ENCODE assay signal across 7 mouse cellular contexts in the genomic region with DNA sequence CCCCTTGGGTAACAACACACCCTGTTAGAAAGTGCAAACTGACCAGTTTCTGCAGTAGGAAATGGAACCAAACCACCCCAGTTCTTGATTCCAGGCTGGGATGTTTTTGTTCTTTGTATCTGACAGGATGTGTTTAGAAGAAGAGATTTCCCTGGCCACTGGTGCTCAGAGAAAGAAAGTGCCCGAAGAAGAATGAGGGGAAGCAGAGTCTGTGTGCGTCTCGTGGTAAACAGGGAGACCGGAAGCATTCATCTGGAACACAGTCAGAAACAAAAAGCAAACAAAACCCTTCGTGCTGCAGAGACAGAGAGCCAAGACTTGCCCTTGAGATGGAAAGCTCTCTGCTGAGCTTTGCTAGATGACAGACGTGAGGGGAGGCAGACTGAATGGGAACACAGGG. TPM values are rescaled to one million over a fixed set of nuclear protein-coding genes. Genes with fewer than 3 reads are reported as not detected.
DNase-seq lines count a peak whose midpoint lies in the region; ATAC-seq lines count a peak whose summit lies in the region.

No protein-coding gene starts in this region.

- no peaks in the 10 kb centered on the region for H3K9me3 ChIP-seq in midbrain, embryonic 16.5 days (replicated peaks; ENCODE audit: control insufficient read depth, low read length, poor library complexity, severe bottlenecking)
- H3K9me3 ChIP-seq in midbrain, embryonic 11.5 days (ENCODE audit: control insufficient read depth, low read length): no peaks in the 10 kb centered on the region
- no peaks in the 10 kb centered on the region for H3K9me3 ChIP-seq in heart, embryonic 11.5 days (replicated peaks; ENCODE audit: control insufficient read depth, low read length)

- H3K9ac ChIP-seq in midbrain, embryonic 16.5 days (ENCODE audit: low read depth, low read length): no peak overlapping the region
- no peak overlapping the region for H3K9ac ChIP-seq in midbrain, embryonic 11.5 days (ENCODE audit: low read length)
- H3K9ac ChIP-seq in heart, embryonic 11.5 days (ENCODE audit: low read depth, low read length): no peak overlapping the region

- H3K4me1 ChIP-seq in midbrain, embryonic 16.5 days (ENCODE audit: control insufficient read depth, insufficient read depth, low read length): no peaks in the 10 kb centered on the region
- H3K4me1 ChIP-seq in midbrain, embryonic 11.5 days (ENCODE audit: control insufficient read depth, insufficient read depth, low read length): no peaks in the 10 kb centered on the region
- H3K4me1 ChIP-seq in heart, embryonic 11.5 days (ENCODE audit: control insufficient read depth, insufficient read depth, low read length): no peaks in the 10 kb centered on the region

- no peak overlapping the region for H3K4me2 ChIP-seq in midbrain, embryonic 16.5 days (ENCODE audit: low read length)
- H3K4me2 ChIP-seq in midbrain, embryonic 11.5 days: no peak overlapping the region
- no peak overlapping the region for H3K4me2 ChIP-seq in heart, embryonic 11.5 days

- DNase-seq in midbrain, embryonic 11.5 days (ENCODE audit: low spot score, missing footprints): no peak
- DNase-seq in kidney, adult 8-10 months: peak; percentile 61 to 72
- DNase-seq in lung, postnatal 36 days: peak; percentile 88
- no peak for DNase-seq in left cerebral cortex, adult 11 months (ENCODE audit: low spot score)
- DNase-seq in MN1 (ENCODE audit: low spot score): no peak

- 0 out of 2 replicates have a peak overlapping the region, but pooled peaks have one; percentile 38 for H3K27ac ChIP-seq in midbrain, embryonic 16.5 days (ENCODE audit: low read length)
- H3K27ac ChIP-seq in midbrain, embryonic 11.5 days (ENCODE audit: low read depth, low read length): no peak overlapping the region
- peak overlapping the region; percentile 63 for H3K27ac ChIP-seq in heart, embryonic 11.5 days (ENCODE audit: low read depth, low read length)

- 29% methylated on average over 6 of the region's 6 CpGs for WGBS in midbrain, embryonic 16.5 days
- WGBS in midbrain, embryonic 11.5 days: 43% methylated on average over 6 of the region's 6 CpGs
- WGBS in heart, embryonic 11.5 days (ENCODE audit: insufficient replicate concordance): 39% methylated on average over 6 of the region's 6 CpGs

- no peaks in the 10 kb centered on the region for H3K27me3 ChIP-seq in midbrain, embryonic 16.5 days (ENCODE audit: control insufficient read depth, insufficient read depth, low read depth, low read length)
- no peaks in the 10 kb centered on the region for H3K27me3 ChIP-seq in midbrain, embryonic 11.5 days (ENCODE audit: control insufficient read depth, insufficient read depth, low read length)
- no peaks in the 10 kb centered on the region for H3K27me3 ChIP-seq in heart, embryonic 11.5 days (ENCODE audit: control insufficient read depth, insufficient read depth, low read length)

- ATAC-seq in midbrain, embryonic 16.5 days: no peak
- ATAC-seq in midbrain, embryonic 11.5 days (ENCODE audit: low FRiP score): no peak
- no peak for ATAC-seq in heart, embryonic 11.5 days (replicated peaks; ENCODE audit: insufficient number of reproducible peaks, low FRiP score, low TSS enrichment)

- no peaks in the 10 kb centered on the region for H3K36me3 ChIP-seq in midbrain, embryonic 16.5 days (ENCODE audit: control insufficient read depth, insufficient read depth, low read length)
- H3K36me3 ChIP-seq in midbrain, embryonic 11.5 days (ENCODE audit: control insufficient read depth, insufficient read depth, low read length): no peaks in the 10 kb centered on the region
- no peaks in the 10 kb centered on the region for H3K36me3 ChIP-seq in heart, embryonic 11.5 days (ENCODE audit: control insufficient read depth, insufficient read depth, low read length)

- no peak overlapping the region for H3K4me3 ChIP-seq in midbrain, embryonic 16.5 days (ENCODE audit: low read depth, low read length)
- H3K4me3 ChIP-seq in midbrain, embryonic 11.5 days (ENCODE audit: low read depth, low read length): no peak overlapping the region
- no peak overlapping the region for H3K4me3 ChIP-seq in heart, embryonic 11.5 days (ENCODE audit: low read depth, low read length)

RNA-seq across cellular contexts. Expression of a gene that starts 32.0 kb away (rescaled TPM):
- polyA plus RNA-seq in midbrain, embryonic 16.5 days (2015; fragmentation: Nextera tagmentation; extraction: Ambion mirVana): 93.0 and 95.4 TPM in 2 replicates
- 24.9 and 26.1 TPM in 2 replicates for polyA plus RNA-seq in midbrain, embryonic 11.5 days (2014; fragmentation: Nextera tagmentation; extraction: Ambion mirVana)
- 30.6 and 32.9 TPM in 2 replicates for polyA plus RNA-seq in heart, embryonic 11.5 days (2014; fragmentation: Nextera tagmentation; extraction: Ambion mirVana)

Comparison
In these comparisons a context has a peak if more than half of its experiments do, and no peak if none do; other contexts are left out.
1. DNase-seq: peak in kidney, adult 8-10 months (2 of 2) and lung, postnatal 36 days (single experiment); none in midbrain, embryonic 11.5 days (single experiment), left cerebral cortex, adult 11 months (single experiment) and MN1 (single experiment).